Mouse (Mus musculus): ENCODE data around the gene Peak1. TPM values are rescaled to one million over a fixed set of nuclear protein-coding genes. Genes with fewer than 3 reads are reported as not detected.
A peak's percentile ranks its signal among the peaks of the same experiment; 100 is the strongest.

Gene Peak1
- polyA plus RNA-seq, 1 experiment from 2014 or later: 6.2 TPM

DNA sequence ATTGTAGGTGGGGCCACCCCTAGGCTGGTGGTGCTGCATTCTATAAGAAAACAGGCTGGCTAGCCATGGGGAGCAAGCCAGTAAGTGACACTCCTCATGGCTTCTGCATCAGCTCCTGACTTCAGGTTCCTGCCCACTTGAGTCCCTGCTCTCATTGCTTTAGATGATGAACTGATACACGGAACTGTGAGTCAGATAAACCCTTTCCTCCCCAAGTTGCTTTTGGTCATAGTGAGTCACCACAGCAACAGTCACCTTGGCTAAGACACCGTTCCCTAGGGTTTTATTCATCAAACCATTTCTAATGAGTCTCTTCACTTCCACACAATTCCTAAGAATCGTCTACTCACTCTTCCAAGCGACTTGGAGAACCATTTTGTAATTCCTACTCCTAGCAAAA lies 220.9 kb downstream of the Peak1 start:
- Histone ChIP-seq H3K9me3 (ENCODE audit: control insufficient read depth, low read length) (no peaks in the 10 kb centered on the region), H3K4me2 (ENCODE audit: low read depth, low read length, severe bottlenecking) (no peak overlapping the region), H3K36me3 (ENCODE audit: control insufficient read depth, insufficient read depth, low read length) (no peaks in the 10 kb centered on the region), H3K4me3 (ENCODE audit: low read depth, low read length) (no peak overlapping the region), H3K9ac (ENCODE audit: low read length) (no peak overlapping the region), H3K27ac (ENCODE audit: low read depth, low read length) (no peak overlapping the region), H3K4me1 (replicated peaks; ENCODE audit: control insufficient read depth, insufficient read depth, low read length) (peaks cover 4% of the 10 kb centered on the region; the same call in 1 of the 2 replicates), H3K27me3 (ENCODE audit: control insufficient read depth, insufficient read depth, low read length) (peaks cover 2% of the 10 kb centered on the region; the same call in 1 of the 2 replicates)
- ATAC-seq (replicated peaks; ENCODE audit: low FRiP score) (no peak), DNase-seq (ENCODE audit: low spot score) (no peak)
- WGBS: 85% methylated on average over 4 of the region's 4 CpGs

DNA sequence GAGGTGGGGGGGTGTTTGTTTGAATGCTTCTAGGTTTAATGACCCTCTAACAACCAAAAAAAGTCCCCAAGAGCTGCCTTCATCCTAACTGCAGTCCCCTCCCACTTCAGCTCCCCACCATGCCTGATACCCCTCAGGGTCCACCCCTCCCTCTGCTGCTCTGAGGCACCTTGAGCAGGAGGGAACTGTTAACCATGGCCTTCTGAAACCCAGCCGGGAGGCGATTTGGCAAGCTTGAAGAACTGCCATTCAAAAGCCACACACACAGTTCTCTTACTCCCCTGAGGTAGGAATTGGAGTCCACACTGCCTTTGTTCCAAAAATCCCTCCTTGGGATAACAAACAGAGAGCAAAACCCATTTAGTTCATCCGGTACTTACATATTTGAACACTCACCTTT lies 222.7 kb downstream of the Peak1 start:
- Histone ChIP-seq H3K9me3 (ENCODE audit: control insufficient read depth, low read length) (no peaks in the 10 kb centered on the region), H3K27ac (ENCODE audit: low read depth, low read length) (no peak overlapping the region), H3K4me2 (ENCODE audit: low read depth, low read length, severe bottlenecking) (no peak overlapping the region), H3K9ac (ENCODE audit: low read length) (no peak overlapping the region), H3K27me3 (ENCODE audit: control insufficient read depth, insufficient read depth, low read length) (peaks cover 2% of the 10 kb centered on the region; the same call in 1 of the 2 replicates), H3K36me3 (ENCODE audit: control insufficient read depth, insufficient read depth, low read length) (no peaks in the 10 kb centered on the region), H3K4me1 (replicated peaks; ENCODE audit: control insufficient read depth, insufficient read depth, low read length) (no peaks in the 10 kb centered on the region), H3K4me3 (ENCODE audit: low read depth, low read length) (no peak overlapping the region)
- no peak for DNase-seq (ENCODE audit: low spot score)
- WGBS: 34% methylated on average over 3 of the region's 3 CpGs
- no peak for ATAC-seq (replicated peaks; ENCODE audit: low FRiP score)

DNA sequence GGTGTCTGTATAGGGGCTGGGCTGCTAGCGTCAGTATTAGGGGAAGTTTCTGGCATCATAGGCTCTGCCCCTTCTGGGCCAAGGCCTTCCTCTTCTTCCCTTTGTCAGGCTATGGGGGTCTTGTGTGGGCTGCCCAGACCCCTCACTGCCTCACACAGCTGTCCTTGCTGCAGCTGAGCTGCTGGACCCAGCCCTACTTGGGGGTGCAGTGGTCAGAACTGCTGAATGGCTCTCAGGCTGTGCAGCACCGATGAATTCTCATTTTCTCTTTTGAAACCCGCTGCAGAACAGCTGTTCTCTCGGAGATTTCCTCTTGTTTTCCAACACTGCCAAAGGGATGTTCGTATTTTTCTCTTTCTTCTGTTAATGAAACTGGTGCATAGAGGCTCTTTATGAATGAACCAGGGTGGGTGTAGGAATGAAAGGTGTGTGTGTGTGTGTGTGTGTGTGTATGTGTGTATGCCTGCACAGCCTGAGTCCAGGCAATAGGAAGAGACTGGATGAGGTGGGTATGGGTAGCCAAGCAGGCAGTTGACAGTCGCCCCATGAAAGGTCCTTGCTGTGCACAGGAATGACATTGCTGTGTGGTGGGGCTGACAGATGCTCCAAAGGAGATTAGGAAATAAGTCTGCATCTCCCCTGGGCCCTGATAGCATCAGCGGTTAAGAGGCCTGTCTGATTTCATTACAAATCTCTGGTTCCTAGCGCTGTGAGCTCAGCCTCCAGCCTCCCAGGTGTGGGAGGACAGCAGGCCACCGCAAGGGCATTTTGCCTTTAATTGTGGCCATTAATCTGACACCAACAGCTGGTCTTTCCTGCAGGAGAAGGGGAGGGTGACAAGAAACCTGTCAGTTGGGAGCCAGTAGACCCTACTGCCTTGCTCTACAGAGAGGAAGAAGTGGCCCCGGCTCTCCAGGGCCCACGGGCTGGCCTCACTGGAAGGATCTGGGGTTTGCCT lies 226.1 kb downstream of the Peak1 start:
- no peak for ATAC-seq (replicated peaks; ENCODE audit: low FRiP score)
- H3K4me1 ChIP-seq (replicated peaks; ENCODE audit: control insufficient read depth, insufficient read depth, low read length): no peaks in the 10 kb centered on the region
- H3K27me3 ChIP-seq (ENCODE audit: control insufficient read depth, insufficient read depth, low read length): peaks cover 2% of the 10 kb centered on the region; the same call in 1 of the 2 replicates
- no peak overlapping the region for H3K4me2 ChIP-seq (ENCODE audit: low read depth, low read length, severe bottlenecking)
- H3K4me3 ChIP-seq (ENCODE audit: low read depth, low read length): no peak overlapping the region
- no peak overlapping the region for H3K9ac ChIP-seq (ENCODE audit: low read length)
- no peak for DNase-seq (ENCODE audit: low spot score)
- H3K36me3 ChIP-seq (ENCODE audit: control insufficient read depth, insufficient read depth, low read length): no peaks in the 10 kb centered on the region
- 73% methylated on average over 11 of the region's 11 CpGs for WGBS
- no peaks in the 10 kb centered on the region for H3K9me3 ChIP-seq (ENCODE audit: control insufficient read depth, low read length)
- H3K27ac ChIP-seq (ENCODE audit: low read depth, low read length): no peak overlapping the region

DNA sequence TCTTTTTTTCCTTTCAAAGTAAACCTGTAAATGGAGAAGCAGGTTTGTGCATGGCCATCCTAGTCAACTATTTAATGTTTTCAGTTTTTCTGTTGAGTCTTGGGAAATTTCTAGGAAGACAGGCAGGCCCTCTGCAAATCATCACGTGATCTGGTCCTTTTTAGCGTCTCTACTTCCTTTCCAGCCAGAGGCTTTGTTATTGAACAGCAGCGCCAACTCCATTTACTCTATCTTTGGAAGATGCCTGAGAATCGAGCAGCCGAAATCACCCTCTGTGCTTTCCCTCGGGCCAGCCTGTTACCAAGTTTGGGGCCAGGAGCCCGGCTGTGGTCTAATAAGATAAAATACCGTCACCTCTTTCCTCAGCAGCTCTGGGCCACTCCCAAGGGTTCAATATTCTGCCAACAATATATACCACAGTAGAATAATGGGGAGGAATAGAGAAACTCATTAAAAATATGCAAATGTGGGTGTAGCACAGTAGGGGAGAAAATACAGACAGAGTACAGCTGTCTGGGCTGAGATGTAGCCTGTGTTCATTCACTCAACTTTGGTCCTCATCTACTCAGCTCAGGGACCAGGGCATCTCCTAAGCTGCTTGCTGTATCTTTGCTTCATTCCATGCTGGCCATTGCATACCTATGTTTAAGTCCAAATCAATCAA lies 237.6 kb downstream of the Peak1 start:
- Histone ChIP-seq H3K27me3 (ENCODE audit: control insufficient read depth, insufficient read depth, low read length) (no peaks in the 10 kb centered on the region), H3K4me3 (ENCODE audit: low read depth, low read length) (no peak overlapping the region), H3K4me1 (replicated peaks; ENCODE audit: control insufficient read depth, insufficient read depth, low read length) (peaks cover 5% of the 10 kb centered on the region; the same call in 1 of the 2 replicates), H3K4me2 (ENCODE audit: low read depth, low read length, severe bottlenecking) (no peak overlapping the region), H3K9me3 (ENCODE audit: control insufficient read depth, low read length) (no peaks in the 10 kb centered on the region; the same call in 1 of the 2 replicates), H3K27ac (ENCODE audit: low read depth, low read length) (no peak overlapping the region), H3K9ac (ENCODE audit: low read length) (no peak overlapping the region), H3K36me3 (ENCODE audit: control insufficient read depth, insufficient read depth, low read length) (no peaks in the 10 kb centered on the region)
- no peak for DNase-seq (ENCODE audit: low spot score)
- WGBS: 39% methylated on average over 8 of the region's 8 CpGs
- ATAC-seq (replicated peaks; ENCODE audit: low FRiP score): no peak; the same call in 1 of the 2 replicates

DNA sequence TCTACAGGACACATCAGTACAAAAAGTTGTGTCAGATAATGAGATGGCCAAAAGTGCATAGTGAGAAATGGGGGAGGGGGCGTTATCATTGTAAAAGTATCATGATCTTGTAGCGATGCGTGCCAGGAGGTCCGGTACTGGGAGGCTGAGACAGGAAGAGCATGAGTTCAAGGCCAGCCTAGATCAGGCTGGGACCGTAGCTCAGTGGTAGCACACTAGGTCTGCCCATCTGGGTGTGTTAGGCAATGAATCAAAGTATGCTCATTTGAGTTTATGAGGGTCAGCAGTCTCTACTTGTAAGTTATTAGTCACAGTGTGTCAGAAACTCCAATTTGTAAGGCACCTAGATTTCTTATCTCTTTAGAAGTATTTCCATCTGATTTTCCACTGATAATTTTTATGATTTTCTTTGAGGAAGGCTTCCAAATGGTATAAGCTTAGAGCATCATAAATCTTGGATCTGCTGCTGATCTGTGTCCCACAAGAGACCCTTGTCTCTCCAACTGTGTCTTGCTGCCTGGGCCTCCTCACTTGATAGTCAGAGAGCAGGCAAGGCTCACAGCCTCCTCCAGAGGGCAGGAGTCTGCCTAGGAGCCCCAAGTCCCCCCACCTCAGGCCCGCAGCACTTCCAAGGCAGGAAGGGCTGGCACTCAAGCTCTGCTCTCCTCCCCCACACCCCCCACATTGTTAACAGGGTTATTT lies 238.3 kb downstream of the Peak1 start:
- H3K27me3 ChIP-seq (ENCODE audit: control insufficient read depth, insufficient read depth, low read length): no peaks in the 10 kb centered on the region
- no peak overlapping the region for H3K4me3 ChIP-seq (ENCODE audit: low read depth, low read length)
- no peaks in the 10 kb centered on the region for H3K36me3 ChIP-seq (ENCODE audit: control insufficient read depth, insufficient read depth, low read length)
- H3K9ac ChIP-seq (ENCODE audit: low read length): no peak overlapping the region
- no peak overlapping the region for H3K27ac ChIP-seq (ENCODE audit: low read depth, low read length)
- no peak overlapping the region for H3K4me2 ChIP-seq (ENCODE audit: low read depth, low read length, severe bottlenecking)
- ATAC-seq (replicated peaks; ENCODE audit: low FRiP score) (peak; percentile 39; the same call in 1 of the 2 replicates), DNase-seq (ENCODE audit: low spot score) (peak; percentile 64)
- H3K9me3 ChIP-seq (ENCODE audit: control insufficient read depth, low read length): no peaks in the 10 kb centered on the region; the same call in 1 of the 2 replicates
- WGBS: 80% methylated on average over 6 of the region's 6 CpGs
- peaks cover 5% of the 10 kb centered on the region; the same call in 1 of the 2 replicates for H3K4me1 ChIP-seq (replicated peaks; ENCODE audit: control insufficient read depth, insufficient read depth, low read length)

DNA sequence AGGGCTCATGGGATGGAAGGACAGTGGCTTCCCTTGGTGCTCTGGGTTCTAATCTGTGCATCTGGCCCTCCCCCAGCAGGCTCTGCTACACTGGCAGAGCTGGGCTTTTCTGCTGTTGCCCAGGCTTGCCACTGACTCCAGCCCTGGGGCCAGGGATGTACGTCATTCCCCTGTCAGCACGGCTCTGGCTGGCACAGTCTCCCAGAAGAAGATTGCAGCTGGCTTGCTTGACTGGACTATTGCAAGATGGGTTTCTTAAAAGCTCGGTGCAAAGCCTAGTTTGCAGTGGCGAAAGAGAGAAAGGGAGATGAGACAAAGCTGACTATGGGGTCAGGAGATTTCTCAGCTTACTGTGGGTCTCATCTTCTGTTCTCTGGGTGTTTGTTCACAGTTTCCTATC lies 240.5 kb downstream of the Peak1 start:
- Histone ChIP-seq H3K9me3 (ENCODE audit: control insufficient read depth, low read length) (no peaks in the 10 kb centered on the region; the same call in 1 of the 2 replicates), H3K27ac (ENCODE audit: low read depth, low read length) (no peak overlapping the region), H3K36me3 (ENCODE audit: control insufficient read depth, insufficient read depth, low read length) (no peaks in the 10 kb centered on the region), H3K9ac (ENCODE audit: low read length) (no peak overlapping the region), H3K4me2 (ENCODE audit: low read depth, low read length, severe bottlenecking) (no peak overlapping the region), H3K4me1 (replicated peaks; ENCODE audit: control insufficient read depth, insufficient read depth, low read length) (peaks cover 5% of the 10 kb centered on the region; the same call in 1 of the 2 replicates), H3K27me3 (ENCODE audit: control insufficient read depth, insufficient read depth, low read length) (no peaks in the 10 kb centered on the region), H3K4me3 (ENCODE audit: low read depth, low read length) (no peak overlapping the region)
- DNase-seq (ENCODE audit: low spot score): no peak
- 84% methylated on average over 4 of the region's 4 CpGs for WGBS
- no peak for ATAC-seq (replicated peaks; ENCODE audit: low FRiP score)

DNA sequence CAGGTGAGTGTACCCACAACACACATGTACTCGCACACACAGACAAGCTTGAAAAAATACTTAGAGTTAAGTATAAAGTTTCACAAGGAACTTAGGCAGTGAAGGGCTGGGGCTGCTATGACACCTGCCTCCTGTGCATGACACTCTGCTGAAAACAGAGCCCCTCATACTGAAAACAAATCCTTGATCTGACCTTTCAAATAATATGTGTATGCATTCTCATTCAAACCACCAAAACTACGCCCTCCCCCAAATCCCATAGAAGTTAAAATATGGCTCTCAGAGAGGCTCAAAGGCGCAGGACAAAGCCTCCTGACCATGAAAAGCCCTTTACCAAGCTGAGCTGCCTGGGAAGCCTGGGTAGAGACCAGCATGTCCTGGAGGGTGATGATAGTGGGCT lies 242.6 kb downstream of the Peak1 start:
- Histone ChIP-seq H3K36me3 (ENCODE audit: control insufficient read depth, insufficient read depth, low read length) (no peaks in the 10 kb centered on the region), H3K4me2 (ENCODE audit: low read depth, low read length, severe bottlenecking) (no peak overlapping the region), H3K4me3 (ENCODE audit: low read depth, low read length) (no peak overlapping the region), H3K27me3 (ENCODE audit: control insufficient read depth, insufficient read depth, low read length) (no peaks in the 10 kb centered on the region), H3K27ac (ENCODE audit: low read depth, low read length) (no peak overlapping the region), H3K9ac (ENCODE audit: low read length) (no peak overlapping the region), H3K4me1 (replicated peaks; ENCODE audit: control insufficient read depth, insufficient read depth, low read length) (peaks cover 5% of the 10 kb centered on the region; the same call in 1 of the 2 replicates), H3K9me3 (ENCODE audit: control insufficient read depth, low read length) (no peaks in the 10 kb centered on the region)
- WGBS: 85% methylated on average over 3 of the region's 3 CpGs
- DNase-seq (ENCODE audit: low spot score) (no peak), ATAC-seq (replicated peaks; ENCODE audit: low FRiP score) (no peak)

DNA sequence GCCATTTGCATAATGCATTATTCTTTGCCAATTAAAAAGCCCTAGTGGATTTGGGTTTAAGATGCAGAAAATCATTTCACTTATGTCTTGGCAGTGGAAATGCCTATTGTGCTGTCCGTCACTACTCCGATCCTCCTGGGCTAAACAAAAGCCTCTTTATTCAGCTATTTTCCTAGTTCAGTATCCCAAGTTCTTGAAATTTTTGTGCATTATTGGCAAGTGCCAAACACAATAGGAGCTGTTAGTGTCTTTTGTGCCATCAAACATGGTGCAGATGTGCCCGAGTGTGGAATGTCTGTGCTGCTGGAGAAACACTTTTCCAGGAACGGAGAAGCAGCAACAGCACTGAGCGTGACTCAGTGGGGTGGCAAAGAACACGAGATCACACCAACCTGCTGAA lies 250.2 kb downstream of the Peak1 start:
- ATAC-seq (replicated peaks; ENCODE audit: low FRiP score): no peak
- Histone ChIP-seq H3K27me3 (ENCODE audit: control insufficient read depth, insufficient read depth, low read length) (no peaks in the 10 kb centered on the region), H3K4me2 (ENCODE audit: low read depth, low read length, severe bottlenecking) (0 out of 2 replicates have a peak overlapping the region, but pooled peaks have one; percentile 16), H3K9me3 (ENCODE audit: control insufficient read depth, low read length) (no peaks in the 10 kb centered on the region), H3K4me1 (replicated peaks; ENCODE audit: control insufficient read depth, insufficient read depth, low read length) (peaks cover 8% of the 10 kb centered on the region), H3K36me3 (ENCODE audit: control insufficient read depth, insufficient read depth, low read length) (no peaks in the 10 kb centered on the region), H3K27ac (ENCODE audit: low read depth, low read length) (no peak overlapping the region), H3K9ac (ENCODE audit: low read length) (no peak overlapping the region), H3K4me3 (ENCODE audit: low read depth, low read length) (no peak overlapping the region)
- no peak for DNase-seq (ENCODE audit: low spot score)
- WGBS: 9% methylated on average over 6 of the region's 6 CpGs

All from forebrain, embryonic 11.5 days (tissue).